Mouse (Mus musculus): ENCODE measurements around the gene Cd247.
A peak's percentile ranks its signal among the peaks of the same experiment; 100 is the strongest.

Cd247 gene

DNA sequence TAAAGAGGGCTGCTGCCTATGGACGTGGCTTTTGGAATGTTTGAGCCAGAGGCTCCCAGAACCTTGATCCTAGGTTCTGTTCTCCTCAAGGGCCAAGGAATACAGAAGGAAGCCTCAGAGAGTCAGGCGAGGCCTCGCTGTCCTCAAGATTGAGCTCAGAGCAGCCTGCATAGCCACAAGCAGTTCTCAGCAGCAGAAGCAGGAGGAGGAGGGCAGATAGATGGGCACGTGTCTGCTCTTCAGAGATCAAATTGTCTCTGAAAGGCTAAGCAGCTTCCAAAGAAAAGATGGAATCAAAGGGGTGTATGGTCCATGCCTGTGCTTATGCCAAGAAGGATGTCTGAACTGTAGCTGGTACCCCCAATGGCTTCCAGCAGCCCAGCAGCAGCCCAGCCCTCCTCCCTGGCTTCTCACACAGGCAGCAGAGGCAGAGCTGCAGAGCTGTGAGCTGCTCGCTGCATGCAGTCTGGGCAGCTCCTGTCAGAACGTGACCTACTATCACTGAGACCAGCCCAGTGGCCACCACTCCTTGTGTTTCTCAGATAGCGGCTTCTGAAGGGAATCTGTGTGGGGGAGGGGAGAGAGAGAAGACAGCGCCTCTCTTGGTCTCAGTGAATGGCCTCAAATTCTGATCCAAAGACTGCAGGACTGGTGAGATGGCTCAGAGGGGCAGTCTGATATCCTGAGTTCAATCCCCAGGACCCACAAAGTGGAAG lies 29.8 kb downstream of the Cd247 start:
- DNase-seq (ENCODE audit: low spot score) = peak; percentile 62

DNA sequence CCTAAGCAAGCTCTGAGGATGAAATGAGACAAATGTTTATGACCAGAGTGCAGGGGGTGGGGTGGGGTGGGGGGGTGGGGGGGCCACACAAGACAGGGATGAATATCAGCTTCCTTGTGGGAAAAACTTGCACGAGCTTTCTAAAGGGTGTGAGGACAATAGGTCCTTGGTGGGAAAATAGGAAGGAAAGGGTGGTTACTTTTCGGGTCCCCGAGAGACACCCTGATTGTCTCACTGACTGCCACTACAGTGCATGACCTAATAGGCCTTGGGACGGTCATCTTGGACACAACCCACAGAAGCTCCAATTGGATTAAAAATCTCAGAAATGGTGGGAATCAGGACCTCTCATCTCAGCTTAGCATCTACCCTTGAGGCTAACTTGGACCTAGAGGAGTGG lies 30.7 kb downstream of the Cd247 start:
- DNase-seq (ENCODE audit: low spot score) = no peak

DNA sequence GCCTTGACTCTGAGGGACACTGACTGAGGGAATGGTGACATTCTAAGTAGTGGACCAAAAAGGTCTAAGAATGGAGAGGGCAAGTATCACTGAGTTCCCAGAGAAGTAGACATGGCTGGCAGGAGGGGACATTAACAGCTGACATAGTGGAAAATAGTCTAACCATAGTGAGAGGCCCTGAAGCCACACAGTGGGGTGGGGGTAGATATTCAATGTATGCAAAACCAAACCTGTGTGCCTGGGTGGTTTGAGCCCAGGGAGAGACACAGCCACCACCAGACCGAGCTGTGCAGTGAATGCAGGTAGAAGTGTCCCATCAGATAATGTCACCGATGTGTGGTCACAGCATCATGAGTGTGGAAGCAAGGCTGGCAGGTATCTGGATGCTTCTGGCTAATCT lies 33.5 kb downstream of the Cd247 start:
- DNase-seq (ENCODE audit: low spot score) = no peak

DNA sequence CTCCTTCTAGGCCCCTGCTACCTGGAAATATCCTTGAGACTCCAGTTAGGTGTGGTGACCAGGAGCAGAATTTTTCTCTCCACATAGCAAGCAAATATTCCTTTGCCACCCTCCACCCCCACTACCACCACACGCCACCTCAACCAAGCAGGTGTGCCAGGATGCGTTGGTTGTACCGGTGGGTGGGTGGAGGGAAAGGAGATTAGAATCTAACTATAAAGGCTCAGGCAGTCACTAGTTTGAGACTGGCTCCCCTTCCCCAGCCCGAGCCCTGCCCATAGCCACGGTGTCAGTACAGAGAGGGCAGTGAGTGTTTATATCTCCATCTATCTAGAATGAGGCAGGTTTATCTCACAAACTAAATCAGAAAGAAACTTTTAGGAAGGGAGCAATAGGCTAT lies 39.7 kb downstream of the Cd247 start:
- DNase-seq (ENCODE audit: low spot score) = no peak

DNA sequence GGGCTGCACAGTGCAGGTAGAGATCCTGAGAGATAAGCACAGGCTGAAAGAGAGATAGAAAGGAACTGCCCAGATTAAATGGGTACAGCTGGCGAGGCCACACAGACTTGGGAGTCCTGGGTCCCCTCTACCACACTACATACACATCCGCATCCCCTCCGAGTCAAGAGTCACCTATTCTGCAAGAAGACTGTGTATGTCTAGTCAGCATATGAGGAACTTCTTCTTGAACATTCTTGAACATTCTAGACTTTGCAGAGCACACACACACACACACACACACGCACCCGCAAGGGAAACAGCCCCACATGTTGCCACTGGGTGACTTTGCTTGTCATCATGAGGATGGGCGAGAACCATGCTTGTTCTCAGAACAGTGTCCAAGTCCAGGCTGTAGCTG lies 40.1 kb downstream of the Cd247 start:
- DNase-seq (ENCODE audit: low spot score) = no peak

DNA sequence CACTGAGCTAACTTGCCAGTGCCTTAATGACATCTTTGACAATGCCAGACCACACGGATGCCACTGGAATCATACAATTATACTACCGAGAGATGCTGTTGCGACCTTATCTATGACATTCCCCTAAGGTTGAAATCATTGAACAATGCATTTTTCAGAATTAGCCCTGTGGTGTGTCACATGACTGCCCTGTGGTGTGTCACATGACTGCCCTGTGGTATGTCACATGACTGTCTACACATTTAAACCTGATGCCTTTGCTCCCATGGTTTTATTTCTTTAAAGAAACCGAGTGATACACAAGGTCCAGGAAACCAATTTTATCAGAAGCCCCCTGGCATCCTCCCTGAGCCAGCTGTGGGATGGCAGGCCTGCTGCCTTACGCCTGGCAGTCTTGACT lies 41.4 kb downstream of the Cd247 start:
- no peak for DNase-seq (ENCODE audit: low spot score)

DNA sequence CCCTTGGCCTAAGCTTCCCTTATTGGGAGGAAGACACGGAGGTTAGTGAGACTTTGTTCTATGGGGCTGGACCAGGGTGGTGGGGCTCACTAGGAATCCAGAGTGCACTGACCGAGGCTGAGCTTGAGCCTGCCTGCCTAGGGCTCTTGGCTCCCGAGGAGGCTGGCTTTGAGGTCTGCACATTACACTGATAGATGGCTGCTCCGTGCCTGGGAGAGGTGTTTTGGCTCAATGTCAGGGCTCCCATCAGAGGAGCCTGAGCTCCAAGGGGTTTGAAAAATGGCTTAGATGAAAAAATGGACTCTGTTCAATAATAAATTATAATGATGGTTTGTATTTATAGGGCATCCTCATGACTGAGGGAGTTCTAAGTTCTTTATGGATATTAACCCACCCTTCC lies 44.8 kb downstream of the Cd247 start:
- no peak for DNase-seq (ENCODE audit: low spot score)

DNA sequence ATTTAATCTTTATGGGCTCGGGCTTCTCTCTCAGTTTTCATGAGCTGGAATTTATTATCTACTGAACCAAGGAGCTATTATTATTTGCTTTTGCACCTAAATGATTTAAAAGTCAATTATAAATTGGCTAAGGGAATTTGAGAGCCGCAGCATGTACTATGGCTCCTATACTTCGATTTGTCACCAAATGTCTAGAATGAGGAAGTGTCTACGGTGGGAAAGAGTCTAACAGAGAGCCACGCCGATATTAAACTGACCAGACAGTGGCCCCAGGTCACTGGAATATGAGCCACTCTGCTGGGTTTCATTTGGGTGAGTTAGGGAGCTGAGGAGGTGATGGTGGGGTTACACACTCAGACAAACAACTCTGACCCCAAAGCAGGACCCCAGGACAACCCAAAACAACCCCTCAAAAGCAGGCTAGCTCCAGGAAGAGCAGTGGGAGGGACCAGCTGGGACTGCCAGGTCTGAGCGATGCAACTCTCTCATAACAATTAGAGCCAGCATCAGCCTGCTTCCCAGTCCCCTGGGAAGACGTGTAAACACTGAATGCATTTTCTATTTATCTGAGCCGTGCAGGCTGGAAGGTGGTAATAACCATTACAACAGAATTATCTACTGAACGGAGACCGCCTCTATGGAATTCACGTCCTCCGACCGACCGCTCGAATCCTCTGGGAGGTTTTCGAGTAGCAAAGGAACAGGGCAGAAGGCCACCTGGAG lies 45.6 kb downstream of the Cd247 start:
- DNase-seq (ENCODE audit: low spot score) = peak; percentile 56

DNA sequence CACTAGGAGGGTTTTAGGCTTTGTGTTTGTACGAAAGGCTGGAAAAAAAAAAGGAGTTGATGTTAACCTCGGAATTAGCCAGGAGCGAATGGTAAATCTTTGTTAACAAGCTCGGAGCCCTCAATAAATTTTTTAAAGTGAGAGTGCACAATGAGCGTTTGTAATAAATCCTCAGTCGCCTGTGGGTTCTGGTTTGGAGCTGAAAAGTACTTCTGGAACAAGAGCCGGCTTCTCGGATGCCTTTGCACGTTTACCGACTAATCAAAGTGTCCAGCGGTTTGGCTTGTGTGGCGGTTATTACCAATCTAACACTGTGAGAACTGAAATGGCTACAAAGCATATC lies 46.1 kb downstream of the Cd247 start:
- DNase-seq (ENCODE audit: low spot score) = no peak

DNA sequence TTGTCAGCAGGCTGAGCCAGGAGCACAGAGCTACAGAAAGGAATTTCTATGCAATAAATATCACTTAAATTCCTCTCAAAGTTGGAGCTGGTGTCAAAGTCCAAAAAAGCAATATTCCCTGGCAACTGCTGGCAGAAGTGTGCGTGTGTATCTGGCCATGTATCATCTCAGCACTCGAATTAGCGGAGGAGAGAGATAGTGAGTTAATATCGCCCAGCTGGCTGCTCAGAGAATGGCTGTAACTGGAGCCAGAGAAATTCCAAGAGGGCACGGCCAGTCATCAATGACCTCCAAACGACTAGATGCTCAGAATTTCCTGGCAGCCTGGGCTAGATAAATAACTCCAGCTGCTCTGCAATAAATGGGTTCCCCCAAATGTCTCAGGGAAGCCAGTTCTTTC lies 48.0 kb downstream of the Cd247 start:
- peak; percentile 40 for DNase-seq (ENCODE audit: low spot score)

DNA sequence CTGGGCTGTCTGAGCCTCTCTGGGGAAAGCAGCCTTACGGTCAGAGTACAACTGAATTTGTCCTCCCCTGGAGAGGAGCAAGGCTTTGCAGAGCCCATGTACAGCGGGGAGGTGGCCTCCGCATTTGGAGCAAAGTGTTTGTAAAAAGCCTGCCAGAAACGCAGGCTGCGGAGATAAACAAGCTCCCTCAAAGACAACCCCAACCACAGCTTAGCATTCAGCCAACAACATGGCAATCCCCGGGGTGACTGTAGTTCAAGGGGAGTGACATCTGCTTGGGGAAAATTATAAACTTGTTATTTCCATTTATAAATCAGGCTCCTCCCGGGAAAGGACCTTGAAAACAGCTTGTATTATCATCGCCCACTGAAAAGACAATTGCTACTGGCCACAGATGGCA lies 49.1 kb downstream of the Cd247 start:
- no peak for DNase-seq (ENCODE audit: low spot score)

DNA sequence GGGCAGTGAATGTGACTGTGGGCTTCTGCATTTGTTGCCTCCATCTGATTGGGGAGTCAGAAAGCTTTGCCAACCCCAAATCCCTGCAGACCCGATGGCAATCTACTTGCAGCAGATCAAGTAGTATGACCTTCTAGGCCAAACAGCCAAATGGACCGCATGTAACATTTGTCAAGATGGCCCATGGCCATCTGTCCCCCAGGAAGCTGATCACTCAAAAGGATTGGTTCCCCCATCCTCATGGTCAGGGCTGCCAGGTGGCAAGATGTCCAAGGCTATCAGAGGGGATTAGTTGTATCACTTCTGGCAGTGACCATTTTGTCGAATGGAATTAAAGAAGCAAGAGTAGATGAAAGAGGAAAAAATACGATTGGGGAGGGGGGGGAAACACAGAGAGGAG lies 50.7 kb downstream of the Cd247 start:
- DNase-seq (ENCODE audit: low spot score) = peak; percentile 49

DNA sequence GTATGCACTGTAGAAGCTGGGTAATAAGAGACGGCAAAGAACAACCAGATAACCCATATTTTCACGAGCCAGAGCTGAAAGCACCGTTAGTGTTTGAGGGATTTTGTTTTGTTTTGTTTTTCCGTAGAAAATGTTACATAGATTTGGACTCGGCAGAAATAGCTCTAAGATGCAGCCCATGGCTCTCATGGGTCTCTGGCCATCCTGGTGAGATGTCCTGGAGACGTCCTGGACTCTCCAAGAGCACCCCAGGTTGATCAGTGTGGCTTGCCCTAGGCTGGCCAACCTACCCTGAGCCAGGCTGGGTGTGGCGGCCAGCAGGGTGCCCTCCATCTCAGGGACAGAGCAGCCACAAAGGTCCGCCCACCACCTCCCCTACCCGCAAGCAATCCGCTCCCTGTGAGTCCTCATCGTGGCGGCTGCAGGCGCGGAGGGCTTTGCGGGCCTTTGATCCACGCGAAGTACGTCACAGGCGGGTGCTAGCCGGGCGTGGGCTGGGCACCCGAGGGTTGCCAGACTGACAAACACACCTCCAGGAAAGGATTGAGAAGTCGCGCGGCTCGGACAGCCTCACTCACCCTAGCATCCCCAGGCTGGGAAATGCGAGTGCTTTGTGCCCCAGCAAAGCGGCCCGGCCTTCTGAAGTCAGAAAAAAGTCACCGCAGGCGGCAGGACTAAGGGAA lies 52.2 kb downstream of the Cd247 start:
- peak; percentile 56 for DNase-seq (ENCODE audit: low spot score)

DNA sequence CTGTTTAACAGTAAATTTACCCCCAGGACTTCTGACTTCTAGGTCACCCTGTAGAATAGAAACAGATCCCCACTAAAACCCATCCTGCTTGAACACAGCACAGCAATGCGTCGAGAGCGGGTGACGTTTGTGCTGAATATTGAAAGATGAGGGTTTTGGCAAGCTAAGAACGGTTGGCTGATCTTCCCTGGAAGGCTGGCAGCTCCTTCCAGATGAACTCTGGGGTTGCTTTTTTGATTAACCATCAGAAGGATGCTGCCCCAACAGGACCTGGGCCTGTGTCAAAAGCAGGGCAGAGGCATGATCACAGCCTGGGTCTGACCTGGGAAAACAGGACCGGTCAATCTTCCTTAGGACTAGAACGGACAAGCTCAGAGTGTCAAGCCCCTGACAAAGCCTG lies 53.7 kb downstream of the Cd247 start:
- DNase-seq (ENCODE audit: low spot score) = no peak

DNA sequence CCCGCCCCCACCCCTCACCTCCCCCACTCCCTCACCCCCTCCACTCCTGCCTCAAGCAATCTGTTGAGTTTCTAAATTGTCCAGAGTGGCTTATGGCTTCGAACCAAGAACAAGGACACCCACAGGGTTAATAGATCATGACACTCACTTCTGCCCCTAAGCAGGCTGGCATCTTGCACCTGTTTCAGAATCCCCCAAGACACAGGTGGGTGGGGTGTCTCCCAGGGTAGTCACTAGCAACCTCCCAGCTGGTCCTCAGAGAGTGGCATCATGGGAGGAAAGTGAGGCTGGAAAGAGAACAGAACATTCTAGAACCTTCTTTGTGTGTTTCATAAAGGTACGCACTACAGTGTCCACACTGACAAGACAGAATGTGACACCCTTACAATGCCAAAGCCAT lies 55.1 kb downstream of the Cd247 start:
- no peak for DNase-seq (ENCODE audit: low spot score)

DNA sequence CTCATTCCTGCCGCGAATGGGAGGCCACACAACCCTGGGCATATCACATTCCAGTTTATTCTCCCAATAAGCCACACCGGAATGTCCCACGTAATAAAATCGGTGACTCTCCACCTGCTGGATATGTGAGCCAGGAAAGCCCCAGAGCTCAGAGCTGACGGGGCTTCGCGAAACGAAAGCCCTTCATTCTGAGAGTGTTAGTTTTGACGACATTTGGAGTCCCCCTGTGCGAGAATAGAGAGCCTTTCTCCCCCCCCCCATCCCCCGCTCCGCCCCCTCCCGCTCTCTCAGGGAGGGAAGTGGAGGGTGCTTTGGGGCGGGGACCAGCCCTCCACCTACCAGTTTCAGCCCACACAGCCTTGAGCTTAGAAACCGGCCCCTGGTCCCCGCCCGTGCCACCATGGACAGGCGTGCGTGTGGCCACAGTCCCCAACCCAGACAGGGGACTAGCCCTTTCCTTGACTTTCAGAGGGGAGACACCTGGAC lies 56.0 kb downstream of the Cd247 start:
- DNase-seq (ENCODE audit: low spot score) = peak; percentile 36

DNA sequence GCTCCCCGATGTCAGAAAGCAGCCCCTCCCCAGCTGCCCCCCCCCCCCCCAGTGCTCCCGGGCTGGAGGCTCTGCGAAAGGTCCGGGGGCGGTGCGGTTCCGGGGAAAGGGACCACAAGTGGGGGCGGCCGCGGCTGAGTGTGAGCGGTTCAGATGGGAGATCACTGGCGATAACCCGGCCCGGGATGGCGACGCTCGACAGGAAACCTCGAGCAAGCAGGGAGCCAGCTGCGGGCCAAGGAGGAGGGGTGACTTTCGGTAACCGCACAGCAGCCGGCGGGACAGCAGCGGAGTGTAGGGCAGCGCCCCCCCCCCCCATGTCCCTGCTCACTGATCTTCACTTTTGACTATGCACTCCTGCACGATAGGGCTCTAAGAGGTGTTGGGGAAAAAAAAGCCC lies 56.5 kb downstream of the Cd247 start:
- peak; percentile 54 for DNase-seq (ENCODE audit: low spot score)

DNA sequence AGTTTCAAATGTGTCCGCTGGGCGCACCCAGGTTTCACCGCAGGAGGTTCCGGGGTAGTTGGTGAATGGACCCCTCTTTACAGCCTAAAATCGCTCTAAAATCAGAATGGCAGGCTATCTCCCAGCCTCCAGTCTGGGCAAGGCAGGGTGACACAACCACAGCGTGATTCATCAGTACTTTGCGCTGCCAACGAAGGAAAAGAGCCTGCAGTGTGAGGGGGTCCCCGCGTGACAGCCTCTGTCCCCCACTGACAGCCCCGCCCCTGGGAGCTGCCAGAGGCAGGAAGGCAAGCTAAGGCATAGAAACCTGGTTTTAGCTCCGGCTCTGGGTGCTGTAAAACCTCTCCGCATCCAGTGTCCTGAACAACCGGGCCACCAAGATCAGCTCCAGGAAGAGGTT lies 56.9 kb downstream of the Cd247 start:
- no peak for DNase-seq (ENCODE audit: low spot score)

DNA sequence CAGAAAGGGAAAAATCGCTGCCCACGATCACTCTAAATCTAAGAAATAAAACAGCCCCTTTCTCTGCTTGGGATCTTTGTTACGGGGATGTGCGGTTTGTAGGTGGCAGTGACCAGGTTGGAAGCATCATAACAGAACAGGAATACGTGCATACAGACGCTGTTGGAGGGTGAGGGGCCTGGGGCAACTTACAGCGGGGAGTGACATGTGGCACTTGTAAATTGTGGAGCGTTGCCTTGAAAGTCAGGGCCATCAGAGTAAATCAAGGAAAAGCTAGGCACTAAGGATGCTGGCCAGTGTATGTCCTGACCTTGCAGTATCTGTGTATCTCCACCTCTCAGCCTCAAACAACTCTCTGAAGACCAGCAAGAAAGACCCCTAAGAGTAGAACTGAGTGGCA lies 59.9 kb downstream of the Cd247 start:
- DNase-seq (ENCODE audit: low spot score) = no peak

DNA sequence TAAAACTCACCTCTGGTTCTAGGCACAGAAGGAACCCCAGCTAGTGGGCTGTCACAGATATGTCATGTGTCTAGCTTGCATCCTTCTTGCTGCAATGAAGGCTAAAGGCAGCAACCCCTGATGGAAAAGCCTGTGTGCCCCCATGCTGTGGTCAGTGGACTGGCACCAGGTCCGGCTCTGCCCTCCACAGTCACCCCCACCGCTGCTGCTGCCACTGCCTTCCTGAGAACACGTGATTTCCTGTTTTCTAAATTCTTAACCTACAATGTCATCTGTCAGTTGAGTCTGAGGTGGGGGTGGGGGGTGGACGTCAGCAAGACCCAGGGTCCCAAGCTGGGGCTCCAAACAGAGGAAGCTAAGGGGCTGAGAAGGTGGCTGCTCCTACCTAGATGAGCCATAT lies 60.4 kb downstream of the Cd247 start:
- DNase-seq (ENCODE audit: low spot score) = no peak

DNA sequence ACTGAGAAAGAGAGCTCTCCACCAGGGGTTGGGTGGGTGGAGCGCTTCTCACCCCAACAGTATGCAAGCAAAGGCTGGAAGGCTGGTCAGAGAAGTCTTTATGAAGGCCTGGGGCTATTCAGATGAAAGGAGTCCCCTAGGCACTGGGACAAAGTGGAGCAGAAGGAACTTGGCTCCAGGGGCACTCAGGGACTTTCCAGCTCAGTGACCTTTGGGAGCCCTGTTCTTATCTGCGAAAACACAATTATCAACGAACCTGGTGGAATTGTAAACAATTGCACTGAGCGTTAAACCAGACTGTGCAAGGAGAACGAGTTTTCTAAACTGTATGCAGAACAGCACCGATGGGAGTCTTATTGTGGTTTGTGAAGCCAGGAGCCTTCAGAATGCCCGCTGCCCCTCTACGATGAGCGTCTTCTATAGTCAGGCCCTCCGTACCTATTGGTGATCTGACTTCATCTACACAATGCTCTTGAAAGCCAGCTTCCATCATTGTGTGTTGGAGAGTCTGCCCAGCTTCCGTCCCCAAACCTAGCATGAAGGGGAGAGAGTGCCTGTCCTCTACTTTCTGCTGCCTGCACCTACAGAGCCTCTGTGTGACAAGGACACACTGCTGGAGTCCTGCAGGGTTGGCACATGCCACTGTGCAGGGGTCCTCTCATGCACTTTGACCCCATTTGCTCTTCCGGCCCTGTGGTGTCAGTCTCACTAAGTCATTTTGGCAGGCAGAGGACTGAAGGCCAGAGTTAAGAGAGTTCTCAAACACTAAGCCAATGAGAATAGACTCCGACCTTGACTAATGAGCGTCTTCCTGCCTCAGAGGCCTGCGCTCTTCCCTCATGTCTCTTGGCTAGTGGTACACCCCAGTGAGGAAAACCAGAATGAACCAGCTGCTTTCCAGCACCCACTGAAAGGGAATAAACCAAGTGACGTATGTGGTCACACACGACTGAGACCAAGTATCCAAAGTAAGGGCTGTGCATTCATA lies 61.3 kb downstream of the Cd247 start:
- no peak for DNase-seq (ENCODE audit: low spot score)

DNA sequence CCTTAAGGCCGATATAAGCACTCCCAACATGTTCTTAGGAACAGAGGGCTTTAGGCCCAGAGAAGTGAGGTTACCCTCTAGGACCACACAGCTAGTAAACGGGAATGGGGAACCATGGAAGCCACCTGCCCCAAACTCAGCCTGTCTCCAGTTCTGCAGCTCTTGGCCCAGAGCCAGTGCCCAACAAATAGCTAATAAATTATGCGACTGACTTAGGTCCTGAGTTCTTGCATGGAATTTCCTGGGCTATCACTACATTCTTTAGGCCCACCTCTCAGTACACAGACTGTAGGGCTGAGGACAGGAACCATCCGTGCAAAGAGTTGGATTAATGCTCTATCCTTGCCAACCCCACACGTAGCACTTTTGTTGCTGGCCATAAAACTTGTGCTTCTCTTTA lies 63.6 kb downstream of the Cd247 start:
- DNase-seq (ENCODE audit: low spot score) = no peak

Measured in retina, embryonic 14.5 days (tissue).